Mouse (Mus musculus) hindbrain, embryonic 11.5 days (tissue): ENCODE data around the gene Mast3. TPM values are rescaled to one million over a fixed set of nuclear protein-coding genes. Genes with fewer than 3 reads are reported as not detected.
A peak's percentile ranks its signal among the peaks of the same experiment; 100 is the strongest.

Experiments used
- ATAC-seq: fragments of 200-750 bp; cut with Nextera tagmentation; 2 replicates; pipeline ENCODE4 v1.8.0; 2017; ENCODE audit warnings: mild to moderate bottlenecking, moderate TSS enrichment, moderate library complexity; ENCODE audit not compliant: low FRiP score
- DNase-seq: peaks from one replicate; pipeline ENCODE4 v3.0.0-alpha.2; 2015; ENCODE audit warnings: low spot score
- H3K27ac ChIP-seq: fragments of 300-500 bp; sonication (generic); 2 replicates; pipeline ENCODE4 v1.5.1; 2014; ENCODE audit warnings: mild to moderate bottlenecking, low read depth, low read length
- H3K27me3 ChIP-seq: fragments of 300-500 bp; sonication (generic); 2 replicates; pipeline ENCODE4 v1.6.1; 2014; ENCODE audit warnings: mild to moderate bottlenecking, low read length, moderate library complexity, mixed read lengths; ENCODE audit not compliant: control insufficient read depth, insufficient read depth
- H3K36me3 ChIP-seq: fragments of 300-500 bp; sonication (generic); 2 replicates; pipeline ENCODE4 v1.6.1; 2014; ENCODE audit warnings: mild to moderate bottlenecking, low read length, moderate library complexity, mixed read lengths; ENCODE audit not compliant: control insufficient read depth, insufficient read depth
- H3K4me1 ChIP-seq: fragments of 300-500 bp; sonication (generic); replicated peaks from 2 replicates; pipeline ENCODE4 v1.6.1; 2014; ENCODE audit warnings: low read length, mixed read lengths; ENCODE audit not compliant: control insufficient read depth, insufficient read depth
- H3K4me2 ChIP-seq: fragments of 300-500 bp; sonication (generic); replicated peaks from 2 replicates; pipeline ENCODE4 v1.6.1; 2014; ENCODE audit warnings: mild to moderate bottlenecking, low read depth, low read length
- H3K4me3 ChIP-seq: fragments of 300-500 bp; sonication (generic); 2 replicates; pipeline ENCODE4 v1.5.1; 2014; ENCODE audit warnings: low read depth, low read length
- H3K9ac ChIP-seq: fragments of 300-500 bp; sonication (generic); 2 replicates; pipeline ENCODE4 v1.6.1; 2014; ENCODE audit warnings: low read depth, low read length
- H3K9me3 ChIP-seq: fragments of 300-500 bp; sonication (generic); 2 replicates; pipeline ENCODE4 v1.6.1; 2016; ENCODE audit warnings: low read length; ENCODE audit not compliant: control insufficient read depth
- WGBS: fragments of 180-500 bp; shearing (Covaris S2); extraction: QIAGEN DNeasy Blood & Tissue Kit; methylation state at CpG from one replicate; pipeline ENCODE4 v1.1.7; 2014; 5-methylcytosine and 5-hydroxymethylcytosine counted together
- polyA plus RNA-seq: library from polyadenylated mRNA; unstranded; fragments of >200 nt; fragmentation: Nextera tagmentation; extraction: Ambion mirVana; gene quantifications from 2 replicates; pipeline ENCODE4 v1.2.1, GENCODE M21; 2014

Gene Mast3
- polyA plus RNA-seq, 1 experiment from 2014 or later, result 11.2 TPM

DNA sequence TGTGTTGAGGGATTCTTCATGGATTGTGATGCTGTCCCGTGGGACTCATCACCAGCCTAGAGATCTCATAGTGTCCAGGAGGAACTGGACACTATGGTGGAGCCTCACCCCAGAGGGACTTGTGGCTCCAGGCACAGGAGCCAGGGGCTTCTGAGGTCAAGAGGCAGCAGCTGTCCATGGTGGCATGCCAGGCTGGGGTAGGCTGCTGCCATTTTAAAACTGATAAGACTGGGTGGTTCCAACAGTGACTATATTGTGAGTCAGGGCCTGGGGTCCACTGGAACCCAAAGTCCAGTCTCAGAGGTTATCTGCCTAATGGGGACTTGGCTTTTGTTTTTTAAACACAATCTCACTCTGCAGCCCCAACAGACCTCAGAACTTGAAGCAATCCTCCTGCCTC, 3.0 kb downstream of the Mast3 start:
- 76% methylated on average over 1 of the region's 1 CpGs for WGBS
- Histone ChIP-seq H3K4me1 (peaks cover 7% of the 10 kb centered on the region; the same call in 1 of the 2 replicates), H3K9me3 (no peaks in the 10 kb centered on the region), H3K27ac (no peak overlapping the region), H3K27me3 (peaks cover 54% of the 10 kb centered on the region), H3K36me3 (no peaks in the 10 kb centered on the region), H3K4me2 (no peak overlapping the region), H3K4me3 (no peak overlapping the region), H3K9ac (no peak overlapping the region)
- ATAC-seq (no peak), DNase-seq (no peak)

DNA sequence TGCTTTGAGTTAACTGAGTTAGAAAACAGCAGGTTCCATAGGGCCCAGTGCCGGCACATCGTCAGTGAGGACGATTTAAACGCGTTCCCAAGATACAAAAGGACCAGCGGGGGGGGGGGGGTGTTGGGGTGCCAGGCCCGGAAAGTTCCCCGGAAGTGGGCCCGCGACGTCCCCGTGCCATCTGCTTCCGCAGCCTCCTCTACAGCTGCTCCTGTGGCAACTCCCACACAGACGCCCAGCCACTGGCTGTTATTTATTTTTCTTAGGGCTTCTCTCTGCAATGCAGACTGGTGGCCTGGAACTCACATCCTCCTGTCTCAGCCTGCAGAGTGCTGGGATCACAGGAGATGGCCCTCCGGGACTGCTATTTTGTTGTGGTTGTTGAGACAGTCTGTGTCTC, 3.7 kb downstream of the Mast3 start:
- H3K4me3 ChIP-seq, result no peak overlapping the region
- no peak overlapping the region for H3K4me2 ChIP-seq
- no peak for DNase-seq
- 36% methylated on average over 14 of the region's 15 CpGs for WGBS
- H3K27ac ChIP-seq, result no peak overlapping the region
- no peaks in the 10 kb centered on the region for H3K9me3 ChIP-seq
- no peaks in the 10 kb centered on the region for H3K36me3 ChIP-seq
- no peak overlapping the region for H3K9ac ChIP-seq
- no peak for ATAC-seq
- H3K27me3 ChIP-seq, result peaks cover 54% of the 10 kb centered on the region
- peaks cover 9% of the 10 kb centered on the region for H3K4me1 ChIP-seq

DNA sequence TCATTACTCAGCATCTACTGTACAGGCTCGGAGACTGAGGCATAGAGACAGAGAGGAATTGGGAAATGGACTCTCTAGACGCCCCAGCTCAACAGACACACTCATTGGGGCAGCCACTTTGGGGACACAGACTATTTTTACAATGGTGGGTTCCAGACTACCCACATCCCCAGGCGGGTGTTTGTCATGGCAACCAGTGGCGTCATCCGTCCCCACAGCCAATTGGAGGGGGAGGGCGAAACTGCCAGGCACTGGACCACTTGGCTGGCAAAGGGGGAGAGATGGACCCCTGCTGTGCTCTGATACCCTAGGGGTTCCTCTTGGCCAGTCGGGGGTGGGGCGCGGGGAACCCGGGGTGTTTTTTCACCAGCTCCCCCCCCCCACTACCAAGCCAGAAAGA, 4.2 kb downstream of the Mast3 start:
- Histone ChIP-seq H3K9me3 (no peaks in the 10 kb centered on the region), H3K36me3 (no peaks in the 10 kb centered on the region), H3K27me3 (peaks cover 50% of the 10 kb centered on the region), H3K4me3 (no peak overlapping the region), H3K9ac (no peak overlapping the region), H3K4me1 (peaks cover 9% of the 10 kb centered on the region), H3K27ac (no peak overlapping the region), H3K4me2 (no peak overlapping the region)
- ATAC-seq (no peak), DNase-seq (no peak)
- WGBS, result 38% methylated on average over 10 of the region's 10 CpGs

DNA sequence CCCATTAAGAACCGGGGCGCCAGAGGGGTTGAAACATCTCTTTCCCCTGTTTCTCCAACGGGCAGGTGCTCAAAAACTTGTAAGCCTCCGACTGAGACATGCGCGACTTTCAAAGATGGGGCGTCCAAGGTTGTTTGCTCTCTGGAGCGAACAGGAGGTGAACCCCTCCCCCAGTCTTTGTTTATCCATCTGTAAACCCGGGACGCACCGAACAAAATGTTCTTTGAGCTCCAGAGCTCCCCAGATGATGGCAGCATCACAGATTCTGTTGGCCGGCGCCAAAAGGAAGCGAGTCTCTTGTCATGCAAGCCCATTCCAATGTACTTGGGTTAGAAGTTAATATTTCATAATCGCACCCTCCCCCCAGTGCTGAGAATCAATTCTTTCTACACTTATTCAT, 6.6 kb downstream of the Mast3 start:
- Histone ChIP-seq H3K4me2 (peak overlapping the region; percentile 57; the same call in 1 of the 2 replicates), H3K9ac (no peak overlapping the region), H3K4me1 (peaks cover 8% of the 10 kb centered on the region), H3K4me3 (no peak overlapping the region; the same call in 1 of the 2 replicates), H3K27ac (no peak overlapping the region), H3K27me3 (peaks cover 33% of the 10 kb centered on the region), H3K9me3 (no peaks in the 10 kb centered on the region), H3K36me3 (no peaks in the 10 kb centered on the region)
- no peak for ATAC-seq
- WGBS, result 18% methylated on average over 15 of the region's 15 CpGs
- DNase-seq, result peak; percentile 27

DNA sequence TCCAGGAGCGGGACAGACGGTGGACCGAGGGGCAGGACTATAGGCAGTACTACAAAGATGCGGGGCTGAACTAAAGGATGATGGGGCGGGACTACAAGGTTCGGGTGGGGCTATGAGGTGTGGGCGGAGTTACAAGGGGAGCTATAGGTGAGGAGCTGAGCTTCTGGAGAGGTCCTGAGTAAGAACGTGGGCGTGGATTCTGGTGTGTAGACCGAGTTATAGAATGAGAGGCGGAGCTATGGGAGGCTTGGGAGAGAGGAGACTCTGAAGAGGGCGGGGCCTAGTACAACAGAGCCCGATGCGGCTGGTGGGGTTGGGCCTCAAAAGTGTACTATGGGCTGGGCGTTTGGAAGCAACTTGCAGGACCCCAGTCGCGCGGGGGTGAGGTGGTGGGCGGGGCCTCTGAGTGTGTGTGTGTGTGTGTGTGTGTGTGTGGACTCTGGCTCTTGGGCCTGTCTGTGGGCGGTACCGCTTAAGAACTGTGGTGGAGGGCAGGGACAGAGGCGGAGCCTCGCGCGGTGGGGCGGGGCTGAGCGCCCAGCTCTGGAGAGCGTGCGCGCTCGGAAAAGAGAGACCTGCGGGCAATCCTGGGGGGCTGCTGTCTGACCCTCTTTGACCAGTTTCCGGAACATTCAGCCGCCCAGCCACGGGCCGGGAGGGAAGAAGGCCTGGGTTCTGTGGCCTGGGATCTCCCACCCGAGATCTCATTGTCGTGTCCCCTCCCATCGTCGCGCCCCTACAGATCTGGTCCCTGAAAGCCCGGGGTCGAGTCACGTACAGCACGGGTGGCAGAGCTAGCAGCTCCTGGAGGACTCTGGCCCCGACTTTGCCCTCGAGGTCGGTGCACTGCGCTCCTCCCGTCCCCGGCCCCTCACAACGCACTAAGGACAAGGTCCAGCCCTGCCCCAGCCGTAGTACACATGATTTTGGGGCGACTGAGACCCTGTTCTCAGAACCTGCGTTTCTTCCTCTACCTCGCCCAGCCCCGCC, 7.5 kb downstream of the Mast3 start:
- no peaks in the 10 kb centered on the region for H3K36me3 ChIP-seq
- ATAC-seq (peak; percentile 83), DNase-seq (peak; percentile 88)
- H3K4me2 ChIP-seq, result peak overlapping the region; percentile 57
- peak overlapping the region; percentile 40 for H3K4me3 ChIP-seq
- H3K27me3 ChIP-seq, result peaks cover 28% of the 10 kb centered on the region
- H3K9me3 ChIP-seq, result no peaks in the 10 kb centered on the region
- peak overlapping the region; percentile 43 for H3K9ac ChIP-seq
- H3K4me1 ChIP-seq, result peaks cover 16% of the 10 kb centered on the region
- WGBS, result under 1% methylated on average over 50 of the region's 57 CpGs
- peak overlapping the region; percentile 1; the same call in 1 of the 2 replicates for H3K27ac ChIP-seq

DNA sequence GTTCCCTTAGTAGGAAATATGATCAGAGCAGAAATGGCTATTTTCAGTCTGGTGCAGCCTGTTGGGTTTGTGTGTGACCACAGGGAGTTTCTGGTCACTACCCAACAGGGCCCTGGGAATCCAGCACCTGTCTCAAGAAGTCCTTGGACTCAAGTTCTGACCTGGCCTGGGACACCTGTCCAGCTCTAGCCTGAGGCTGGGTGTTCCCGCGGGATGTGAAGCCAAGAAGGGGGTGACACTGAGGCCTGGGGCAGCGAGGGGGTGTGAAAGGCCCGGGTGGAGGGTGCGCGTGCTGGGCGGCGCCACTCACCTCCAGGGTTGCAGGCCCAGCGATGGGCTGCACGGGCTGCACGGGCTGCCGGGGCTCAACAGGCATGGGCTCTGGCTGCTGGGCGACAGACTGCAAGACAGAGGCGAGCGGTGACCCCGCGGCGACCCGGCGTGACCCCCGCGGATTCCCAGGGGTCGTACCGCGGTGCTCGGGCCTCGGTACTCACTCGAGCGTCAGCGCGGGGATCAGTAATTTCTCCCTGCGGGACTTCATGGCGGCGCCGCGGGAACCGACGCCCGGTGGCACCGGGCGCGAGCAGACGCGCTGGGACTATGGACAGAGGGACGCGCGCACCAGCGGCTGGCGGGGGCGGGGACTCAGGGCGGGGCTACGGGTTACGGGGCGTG, 8.3 kb downstream of the Mast3 start:
- H3K36me3 ChIP-seq, result no peaks in the 10 kb centered on the region
- peak overlapping the region; percentile 42 for H3K9ac ChIP-seq
- no peaks in the 10 kb centered on the region for H3K9me3 ChIP-seq
- peaks cover 25% of the 10 kb centered on the region for H3K27me3 ChIP-seq
- peak; percentile 27 for DNase-seq
- peak overlapping the region; percentile 57 for H3K4me2 ChIP-seq
- peak; percentile 4; the same call in 1 of the 2 replicates for ATAC-seq
- peaks cover 15% of the 10 kb centered on the region for H3K4me1 ChIP-seq
- H3K27ac ChIP-seq, result peak overlapping the region; percentile 1; the same call in 1 of the 2 replicates
- H3K4me3 ChIP-seq, result peak overlapping the region; percentile 40
- WGBS, result 2% methylated on average over 51 of the region's 54 CpGs

DNA sequence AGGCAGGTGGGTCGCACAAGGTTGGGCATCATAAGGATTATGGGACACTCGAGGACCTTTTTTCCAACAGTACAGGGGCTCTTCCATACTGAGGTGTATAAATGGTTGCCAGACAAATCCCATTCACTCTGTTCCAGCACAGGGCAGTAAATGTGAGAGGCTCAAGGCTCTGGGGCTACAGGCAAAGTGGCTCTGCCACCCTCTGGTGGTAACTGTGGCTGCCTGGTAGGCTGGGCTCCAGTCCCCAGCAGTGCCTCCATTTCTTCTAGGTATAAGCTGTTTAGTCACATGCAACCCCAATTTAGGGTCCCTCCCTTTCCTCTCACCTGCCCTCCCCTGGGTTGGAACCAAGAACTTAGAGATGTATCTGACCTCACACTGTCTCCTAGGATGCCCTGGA, 9.5 kb downstream of the Mast3 start:
- peaks cover 15% of the 10 kb centered on the region for H3K4me1 ChIP-seq
- DNase-seq, result no peak
- no peak overlapping the region for H3K4me3 ChIP-seq
- 88% methylated on average over 2 of the region's 2 CpGs for WGBS
- no peak overlapping the region for H3K9ac ChIP-seq
- no peaks in the 10 kb centered on the region for H3K36me3 ChIP-seq
- H3K9me3 ChIP-seq, result no peaks in the 10 kb centered on the region
- peaks cover 25% of the 10 kb centered on the region for H3K27me3 ChIP-seq
- no peak overlapping the region for H3K4me2 ChIP-seq
- ATAC-seq, result no peak
- no peak overlapping the region for H3K27ac ChIP-seq

DNA sequence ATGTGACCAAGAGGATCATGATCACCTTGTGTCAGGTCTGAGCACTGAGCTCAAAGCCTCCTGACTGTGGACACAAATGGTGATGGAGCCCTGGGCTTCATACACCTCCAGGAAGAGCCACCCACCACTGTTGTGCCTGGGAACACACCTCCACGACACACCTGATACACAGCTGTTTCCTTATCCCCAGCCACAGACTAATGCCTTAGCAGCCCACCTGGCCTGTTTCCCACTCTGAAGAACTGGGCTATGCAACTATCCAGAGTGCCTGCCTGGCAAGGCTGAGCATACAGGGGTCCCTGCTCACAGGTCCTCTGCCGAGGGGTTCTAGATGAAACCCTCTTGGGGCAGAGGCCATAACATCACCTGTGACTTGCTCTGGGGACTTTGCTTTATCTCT, 10.6 kb downstream of the Mast3 start:
- no peaks in the 10 kb centered on the region for H3K9me3 ChIP-seq
- no peak overlapping the region for H3K4me2 ChIP-seq
- H3K36me3 ChIP-seq, result no peaks in the 10 kb centered on the region
- WGBS, result 89% methylated on average over 2 of the region's 2 CpGs
- peaks cover 15% of the 10 kb centered on the region for H3K4me1 ChIP-seq
- DNase-seq (no peak), ATAC-seq (no peak)
- no peak overlapping the region for H3K27ac ChIP-seq
- peaks cover 17% of the 10 kb centered on the region for H3K27me3 ChIP-seq
- no peak overlapping the region for H3K9ac ChIP-seq
- H3K4me3 ChIP-seq, result no peak overlapping the region
